Mouse (Mus musculus): Measurements from ENCODE around the gene Smurf1. TPM values are rescaled to one million over a fixed set of nuclear protein-coding genes. Genes with fewer than 3 reads are reported as not detected.

The Smurf1 gene
- 1.3 and 1.4 TPM in 2 replicates for polyA plus RNA-seq (2012)

DNA sequence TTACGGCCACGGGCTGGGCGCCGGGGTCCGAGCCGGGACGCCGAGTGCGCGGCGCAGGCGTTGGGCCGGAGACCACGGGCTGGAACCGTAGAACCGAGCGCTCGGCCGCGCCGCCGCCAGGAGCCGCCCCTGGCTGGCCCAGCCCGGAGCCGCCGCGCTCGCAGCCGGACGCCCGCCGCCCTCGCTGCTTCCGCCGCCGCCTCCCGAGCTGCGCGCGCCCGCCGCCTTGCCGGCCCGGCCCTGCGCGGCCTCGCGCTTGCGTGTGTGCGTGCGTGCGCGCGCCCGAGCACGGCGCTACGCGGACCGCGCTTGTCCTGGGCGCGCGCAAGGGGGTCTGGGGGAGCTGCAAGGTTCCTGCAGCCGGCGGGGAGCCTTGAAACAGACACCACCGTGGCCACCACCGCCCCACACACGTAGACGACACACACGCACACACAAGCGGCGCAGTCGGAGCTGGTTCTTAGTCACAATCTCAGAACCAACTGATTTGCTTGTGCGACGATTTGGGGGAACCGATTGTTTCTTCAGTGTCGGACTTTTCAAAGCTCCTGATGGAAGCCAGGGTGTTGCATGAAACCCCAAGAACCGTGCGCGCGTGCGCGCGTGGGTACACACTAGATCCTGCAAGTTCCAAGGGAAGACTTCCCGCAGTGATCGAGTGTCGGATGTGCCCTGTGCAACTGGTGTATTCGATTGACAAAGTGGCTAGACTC, at the start of gene Smurf1:
TSS of gene Smurf1 (minus strand) at position 209 of the 713 bp plus-strand sequence.
- TF ChIP-seq GATA1 (IDR thresholded peaks at IDR 0.05; ENCODE audit: low read length) = no peak

DNA sequence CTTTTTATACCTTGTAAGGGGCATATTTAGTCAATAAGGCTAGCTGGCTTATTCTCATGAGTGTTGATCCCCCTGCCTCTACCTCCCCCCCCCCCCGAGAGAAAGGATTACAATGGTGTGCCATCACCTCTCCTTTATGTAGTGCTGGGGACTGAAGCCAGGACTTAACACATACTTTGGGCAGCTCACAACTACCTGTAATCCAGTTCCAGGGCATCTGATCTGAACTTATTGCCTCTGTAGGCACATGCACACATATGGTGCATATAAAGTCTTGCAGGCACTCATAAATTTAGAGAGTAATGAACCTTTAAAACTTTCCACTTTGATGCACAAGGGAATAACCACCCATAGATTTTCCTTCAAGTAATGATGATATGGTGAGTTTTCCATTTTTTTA, 48.6 kb upstream of the Smurf1 start:
- no peak for TF ChIP-seq GATA1 (IDR thresholded peaks at IDR 0.05; ENCODE audit: low read length)

DNA sequence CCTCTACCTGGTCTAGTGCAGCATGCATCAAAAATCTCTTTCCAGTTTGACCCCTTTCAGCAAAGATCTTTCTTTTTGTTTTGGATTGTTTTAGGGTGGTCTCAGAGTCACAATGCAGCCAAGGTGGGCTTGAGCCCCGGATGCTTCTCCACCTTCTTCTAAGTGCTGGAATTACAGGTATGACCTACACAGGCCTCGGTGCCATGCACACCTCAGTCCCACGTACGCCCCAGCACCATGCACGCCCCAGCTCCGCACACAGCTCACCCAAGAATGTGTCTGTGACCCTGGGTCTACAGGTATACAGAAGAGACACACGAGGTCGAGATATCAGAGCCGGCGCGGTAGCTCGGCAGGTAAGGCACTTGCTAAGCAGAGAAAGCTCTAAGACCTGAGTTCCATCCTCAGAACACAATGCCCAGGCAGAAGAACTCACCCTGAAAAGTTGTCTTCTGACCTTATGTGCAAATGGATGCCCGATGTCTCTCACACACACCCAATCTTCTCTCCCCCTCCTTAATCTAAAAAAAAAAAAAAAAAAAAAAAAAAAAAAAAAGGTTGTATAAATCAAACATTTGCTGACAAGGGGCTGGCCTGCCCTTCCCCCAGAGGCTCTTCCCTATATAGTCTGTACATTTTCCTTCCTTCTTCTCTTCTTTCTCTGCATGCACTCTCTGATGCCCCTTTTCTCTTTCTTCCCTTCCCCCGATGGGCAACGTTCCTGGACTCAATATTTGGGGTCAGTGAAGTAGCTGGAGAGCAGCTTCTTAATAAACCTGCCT, 43.4 kb upstream of the Smurf1 start:
- no peak for TF ChIP-seq GATA1 (IDR thresholded peaks at IDR 0.05; ENCODE audit: low read length)

DNA sequence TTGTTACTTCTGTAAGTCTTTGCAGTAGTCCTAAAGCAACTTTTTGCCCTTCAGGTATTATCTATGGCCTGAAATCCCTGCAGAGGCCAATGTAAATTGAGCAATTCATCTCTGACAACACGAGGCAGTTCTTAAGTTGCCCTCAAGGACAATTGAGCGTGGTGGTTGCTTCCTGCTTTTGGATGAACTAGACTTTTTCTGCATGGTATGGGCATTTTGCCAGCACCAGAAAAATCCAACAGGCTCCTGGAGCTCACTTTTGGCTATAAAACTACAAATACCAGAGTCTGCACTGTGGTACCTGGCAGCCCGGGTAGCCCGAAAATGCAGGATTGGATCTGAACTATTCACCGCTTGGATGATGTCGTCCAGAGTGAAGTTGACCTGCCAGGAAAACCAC, 39.9 kb upstream of the Smurf1 start:
- TF ChIP-seq GATA1 (IDR thresholded peaks at IDR 0.05; ENCODE audit: low read length) = no peak

DNA sequence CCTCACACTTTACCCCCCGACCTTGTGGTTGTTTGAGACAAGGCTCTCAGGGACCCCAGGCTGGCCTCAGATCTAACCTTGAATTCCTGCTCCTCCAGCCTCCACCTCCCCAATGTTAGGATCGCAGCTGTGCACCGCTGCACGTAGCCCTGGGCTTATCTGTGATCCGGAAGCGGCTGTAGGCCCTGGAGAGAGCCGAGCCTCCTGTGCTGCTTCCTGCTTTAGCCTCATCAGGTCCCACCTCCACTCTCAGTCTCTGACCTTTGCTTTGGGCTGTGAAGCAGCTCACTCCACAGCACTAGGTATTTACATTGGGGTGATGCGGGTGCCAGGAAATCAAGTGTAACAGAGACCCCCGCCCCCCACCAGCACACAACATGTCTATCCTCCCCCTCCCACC, 38.8 kb upstream of the Smurf1 start:
- no peak for TF ChIP-seq GATA1 (IDR thresholded peaks at IDR 0.05; ENCODE audit: low read length)

DNA sequence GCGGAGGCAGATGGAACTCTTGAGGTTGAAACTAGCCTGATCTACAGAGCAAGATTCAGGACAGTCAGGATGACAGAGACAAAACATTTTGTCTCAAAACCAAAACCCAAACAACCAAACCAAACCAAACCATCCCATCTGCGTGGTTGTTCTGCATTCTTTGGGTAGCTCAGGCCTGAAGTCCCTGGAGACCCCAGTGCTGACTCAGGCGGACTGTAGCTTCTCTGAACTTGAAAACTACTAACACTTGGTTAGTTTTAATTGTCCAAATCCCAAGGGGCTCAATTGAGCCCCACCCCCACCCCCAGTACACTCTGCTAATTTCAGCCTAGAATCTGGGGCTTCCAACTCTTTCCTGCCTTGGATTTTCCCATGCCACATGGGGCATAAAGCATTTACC, 37.7 kb upstream of the Smurf1 start:
- no peak for TF ChIP-seq GATA1 (IDR thresholded peaks at IDR 0.05; ENCODE audit: low read length)

DNA sequence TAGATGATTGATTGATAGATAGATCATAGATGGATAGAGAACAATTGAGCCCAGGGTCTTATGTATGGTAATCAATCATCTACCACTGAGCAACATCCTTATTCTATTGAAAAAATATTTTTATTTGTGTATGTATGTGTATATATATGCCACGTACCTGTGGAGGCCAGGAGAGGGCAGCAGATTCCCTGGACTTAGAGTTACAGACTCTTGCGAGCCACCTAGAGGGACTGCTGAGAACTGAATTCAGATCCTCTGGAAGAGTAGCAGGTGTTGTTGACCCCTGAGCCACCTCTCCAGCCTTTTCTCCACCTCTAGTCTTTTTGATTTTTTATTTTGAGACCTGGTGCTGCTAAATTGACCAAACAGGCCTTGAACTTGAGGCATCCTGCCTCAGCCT, 32.8 kb upstream of the Smurf1 start:
- TF ChIP-seq GATA1 (IDR thresholded peaks at IDR 0.05; ENCODE audit: low read length) = no peak

DNA sequence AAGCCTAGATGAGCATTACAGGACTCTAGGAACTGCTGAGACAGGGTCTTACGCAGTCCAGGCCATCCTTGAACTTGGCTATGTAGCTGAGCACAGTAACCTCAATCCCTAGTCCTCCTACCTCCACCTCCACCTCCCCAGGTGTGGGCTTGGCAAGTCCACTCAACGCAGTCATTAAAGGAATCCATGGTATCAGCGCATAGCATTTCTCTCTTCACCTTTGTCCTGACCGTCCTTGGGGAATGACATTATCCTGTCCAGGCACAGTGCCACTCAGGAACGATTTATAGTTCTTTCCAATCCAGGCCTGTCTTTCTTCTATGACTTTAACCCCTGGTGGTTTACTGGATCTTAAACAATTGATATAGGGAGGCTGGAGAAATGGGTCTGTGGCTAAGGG, 24.8 kb upstream of the Smurf1 start:
- no peak for TF ChIP-seq GATA1 (IDR thresholded peaks at IDR 0.05; ENCODE audit: low read length)

DNA sequence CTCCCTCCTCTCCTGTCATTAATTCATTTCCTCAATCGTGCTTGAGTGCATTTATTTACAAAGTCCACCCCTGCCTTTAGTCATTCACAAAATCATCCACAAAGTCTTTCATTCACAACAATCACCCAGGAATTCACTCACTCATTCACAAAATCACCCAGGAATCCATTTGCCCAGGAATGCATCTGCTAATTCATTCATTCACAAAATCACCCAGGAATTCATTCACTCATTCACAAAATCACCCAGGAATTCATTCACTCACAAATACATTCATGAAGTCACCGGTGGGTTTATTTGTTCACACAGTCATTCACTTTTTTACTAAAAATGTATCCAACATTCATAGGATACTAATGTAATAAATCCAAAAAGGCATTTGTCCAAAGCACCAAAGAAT, 24.4 kb upstream of the Smurf1 start:
- no peak for TF ChIP-seq GATA1 (IDR thresholded peaks at IDR 0.05; ENCODE audit: low read length)

DNA sequence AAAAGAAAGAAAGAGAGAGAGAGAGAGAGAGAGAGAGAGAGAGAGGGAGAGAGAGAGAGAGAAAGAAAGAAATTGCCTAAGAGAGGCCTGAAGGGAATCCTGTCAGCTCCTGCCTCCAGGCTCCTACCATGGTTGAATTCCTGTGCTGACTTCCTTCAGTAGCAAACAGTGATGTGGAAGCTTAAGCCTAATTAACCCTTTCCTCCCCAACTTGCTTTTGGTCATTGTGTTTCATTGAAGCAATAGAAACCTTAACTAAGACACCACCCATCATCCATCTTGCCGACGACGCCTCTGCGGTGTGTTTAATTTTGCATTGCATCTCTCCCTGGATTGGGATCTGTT, 23.4 kb upstream of the Smurf1 start:
- no peak for TF ChIP-seq GATA1 (IDR thresholded peaks at IDR 0.05; ENCODE audit: low read length)

DNA sequence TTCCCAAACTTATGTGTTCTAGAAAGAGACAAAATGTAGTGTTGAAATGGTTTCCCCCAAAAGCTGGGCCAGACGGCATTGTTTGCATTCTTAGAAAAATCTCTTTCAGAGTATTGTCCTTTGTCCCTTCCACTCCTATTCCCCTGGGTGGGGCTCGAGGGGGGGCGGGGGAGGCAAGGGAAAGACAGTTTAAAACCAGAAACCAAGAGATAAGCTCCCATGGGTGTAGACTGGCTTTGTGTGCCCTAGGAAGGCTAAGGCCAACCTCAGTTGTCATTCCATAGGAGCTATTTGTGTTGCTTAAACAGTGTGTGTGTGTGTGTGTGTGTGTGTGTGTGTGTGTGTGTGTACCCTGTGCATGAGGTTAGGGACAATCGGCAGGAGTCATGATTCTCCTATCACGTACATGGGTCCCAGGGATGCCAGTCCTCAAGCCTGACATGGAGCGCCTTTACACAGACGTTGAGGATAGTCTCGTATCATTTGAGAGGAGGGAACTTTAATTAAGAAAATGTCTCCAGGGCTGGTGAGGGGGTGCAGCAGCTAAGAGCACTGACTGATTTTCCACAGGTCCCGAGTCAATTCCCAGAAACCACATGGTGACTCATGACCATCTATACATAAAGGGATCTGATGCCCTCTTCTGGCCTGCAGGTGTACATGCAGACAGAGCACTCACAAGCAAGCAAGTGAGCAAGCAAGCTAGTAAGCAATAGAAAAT, 22.9 kb upstream of the Smurf1 start:
- TF ChIP-seq GATA1 (IDR thresholded peaks at IDR 0.05; ENCODE audit: low read length) = no peak

DNA sequence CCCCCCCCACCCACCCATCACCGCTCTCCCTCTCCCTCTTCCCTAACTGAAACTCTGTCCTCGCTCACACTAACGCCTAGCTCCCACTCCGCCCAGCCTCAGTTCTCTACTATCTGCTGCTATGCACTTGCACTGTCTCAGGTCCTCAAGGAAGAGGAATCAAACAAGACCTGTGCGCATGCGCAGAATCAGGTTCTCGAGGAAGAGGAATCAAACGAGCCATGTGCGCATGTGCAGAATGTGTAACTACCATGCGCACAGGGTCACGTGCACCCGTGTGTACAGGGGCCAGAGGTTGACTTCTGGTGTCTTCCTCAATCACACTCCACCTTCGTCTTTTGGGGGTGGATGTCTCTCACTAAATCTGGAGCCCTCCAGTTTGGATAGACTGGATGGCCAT, 21.9 kb upstream of the Smurf1 start:
- no peak for TF ChIP-seq GATA1 (IDR thresholded peaks at IDR 0.05; ENCODE audit: low read length)

DNA sequence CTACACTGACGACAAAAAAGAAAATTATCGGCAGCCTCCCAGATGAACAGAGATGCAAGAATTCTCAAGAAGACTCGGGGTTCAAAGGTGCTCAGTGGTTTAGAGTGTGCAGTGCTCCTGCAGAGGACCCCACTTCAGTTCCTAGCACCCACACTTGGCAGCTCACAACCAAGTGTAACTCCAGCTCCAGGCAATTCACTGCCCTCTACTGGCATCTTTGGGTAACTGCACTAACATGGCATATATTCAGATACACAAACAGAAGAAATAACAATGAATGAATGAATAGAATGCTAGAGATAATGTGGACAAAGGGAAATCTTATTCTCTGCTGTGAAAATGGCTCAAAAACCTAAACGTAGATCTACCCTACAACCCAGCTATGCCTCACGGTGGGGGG, 19.2 kb upstream of the Smurf1 start:
- TF ChIP-seq GATA1 (IDR thresholded peaks at IDR 0.05; ENCODE audit: low read length) = no peak

DNA sequence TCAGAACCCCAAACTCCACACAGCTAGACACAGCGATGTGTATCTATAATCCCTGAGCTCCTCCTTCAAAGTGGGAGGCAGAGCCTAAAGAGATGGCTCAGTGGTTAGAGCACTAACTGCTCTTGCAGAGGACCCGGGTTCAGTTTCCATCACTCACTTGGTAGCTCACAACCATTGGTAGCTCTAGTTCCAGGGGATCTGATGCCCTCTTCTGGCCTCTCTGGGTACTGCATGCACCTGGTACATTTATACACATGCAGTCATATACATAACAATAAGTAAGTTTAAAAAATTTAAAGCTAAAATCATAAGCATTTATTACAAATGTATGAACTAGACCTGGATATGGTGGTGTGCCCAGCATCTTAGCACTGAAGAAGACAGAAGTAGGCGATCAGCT, 17.6 kb upstream of the Smurf1 start:
- TF ChIP-seq GATA1 (IDR thresholded peaks at IDR 0.05; ENCODE audit: low read length) = no peak

DNA sequence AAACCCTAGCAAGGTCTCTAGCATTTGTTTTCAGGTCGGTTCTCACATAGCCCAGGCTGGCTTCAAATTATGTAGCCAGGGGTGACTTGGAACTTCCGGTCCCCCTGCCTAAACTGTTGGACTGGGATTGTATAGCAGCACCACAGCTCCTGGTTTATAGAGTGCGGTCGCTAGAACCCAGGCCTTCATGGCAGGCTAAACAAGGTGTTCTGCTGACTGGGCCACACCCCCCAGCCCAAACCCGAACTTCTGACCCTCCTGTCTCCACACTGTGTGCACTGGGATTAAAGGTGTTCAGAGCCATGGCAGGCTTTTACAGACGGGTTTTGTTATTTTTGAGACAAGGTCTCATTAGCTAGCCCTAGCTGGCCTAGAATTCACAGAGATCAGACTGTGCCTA, 13.5 kb upstream of the Smurf1 start:
- TF ChIP-seq GATA1 (IDR thresholded peaks at IDR 0.05; ENCODE audit: low read length) = no peak

DNA sequence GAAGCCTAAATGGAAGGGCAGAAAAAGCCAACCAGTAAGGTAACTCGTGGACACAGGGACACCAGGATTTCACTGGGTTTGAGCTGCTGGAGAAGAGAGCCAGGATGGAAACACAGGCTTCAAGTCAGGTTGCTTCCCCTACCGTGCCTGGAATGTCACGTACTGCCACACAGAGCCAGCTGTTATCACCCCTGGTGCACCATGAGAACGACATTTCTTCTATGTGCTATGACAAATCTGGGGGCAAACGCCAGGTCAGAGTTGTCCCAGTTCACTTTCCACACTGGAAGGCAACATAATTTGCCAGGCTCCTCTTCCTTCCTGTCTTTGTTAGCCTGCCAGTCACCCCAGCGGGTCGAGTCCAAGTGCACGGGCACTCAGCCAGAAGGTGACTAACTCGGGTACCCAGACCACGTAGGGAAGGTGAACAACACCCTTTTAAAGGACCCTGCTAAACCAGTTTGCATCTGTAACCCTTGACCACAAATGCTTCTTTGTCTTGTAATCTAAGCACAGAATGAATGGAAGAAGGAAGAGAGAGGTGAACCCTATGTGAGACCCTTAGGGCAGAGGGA, 13.0 kb upstream of the Smurf1 start:
- no peak for TF ChIP-seq GATA1 (IDR thresholded peaks at IDR 0.05; ENCODE audit: low read length)

All from G1E-ER4 (cell line).